Mouse (Mus musculus): Measurements from ENCODE around the gene Myh2. TPM values are rescaled to one million over a fixed set of nuclear protein-coding genes. Genes with fewer than 3 reads are reported as not detected.

Myh2 gene
- total RNA-seq, 2 experiments from 2014 or later, result not detected

GRCm38 (mm10) chr11:67235639-67236358, 65.0 kb downstream of the Myh2 start:
- ATAC-seq (replicated peaks; ENCODE audit: poor library complexity, severe bottlenecking), result no peak

- no peak for ATAC-seq (replicated peaks; ENCODE audit: poor library complexity, severe bottlenecking)
Measured at GRCm38 (mm10) chr11:67236799-67237198, 66.0 kb downstream of the Myh2 start.

- no peak for ATAC-seq (replicated peaks; ENCODE audit: poor library complexity, severe bottlenecking)
Measured at GRCm38 (mm10) chr11:67237481-67238079, 66.8 kb downstream of the Myh2 start, which contains the start of gene Myh4. Gene Myh4 (plus strand): TSS chr11:67238029.

DNA sequence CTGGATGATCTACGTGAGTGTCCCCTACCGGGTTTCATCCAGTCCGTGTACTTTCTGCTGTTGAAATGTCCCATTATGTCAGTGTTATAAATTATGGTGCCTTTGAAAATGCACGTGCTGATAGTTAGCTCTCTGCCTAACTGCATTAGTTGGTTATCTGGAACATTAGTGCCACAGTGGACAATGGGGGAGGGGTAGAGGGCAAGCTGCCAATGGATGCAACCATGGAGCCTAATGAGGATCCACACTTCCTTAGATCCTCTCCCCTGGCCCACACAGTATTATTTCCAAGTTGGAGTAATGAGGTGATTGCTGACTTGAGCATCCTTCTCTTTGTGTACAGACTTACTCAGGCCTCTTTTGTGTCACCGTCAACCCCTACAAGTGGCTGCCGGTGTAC, 70.2 kb downstream of the Myh2 start:
- no peak for ATAC-seq (replicated peaks; ENCODE audit: poor library complexity, severe bottlenecking)

Other genes with a start within 250 kb of the Myh2 start
- not detected in 2 replicates for gene Tmem238l, start 214.4 kb upstream of the Myh2 start, total RNA-seq (2014; fragmentation: Nextera tagmentation)
- not detected in 2 replicates for gene Tmem238l, start 214.4 kb upstream of the Myh2 start, total RNA-seq (2017)
- gene Tmem220, start 145.9 kb upstream of the Myh2 start, total RNA-seq (2014; fragmentation: Nextera tagmentation), result 1.5 and 2.1 TPM in 2 replicates
- gene Tmem220, start 145.9 kb upstream of the Myh2 start, total RNA-seq (2017), result 1.9 and 2.4 TPM in 2 replicates
- gene Adprm, start 118.4 kb upstream of the Myh2 start, total RNA-seq (2014; fragmentation: Nextera tagmentation), result 30.6 and 43.1 TPM in 2 replicates
- 28.5 and 35.8 TPM in 2 replicates for gene Adprm, start 118.4 kb upstream of the Myh2 start, total RNA-seq (2017)
- 13.3 and 16.2 TPM in 2 replicates for gene Sco1, start 118.4 kb upstream of the Myh2 start, total RNA-seq (2014; fragmentation: Nextera tagmentation)
- 34.2 and 37.8 TPM in 2 replicates for gene Sco1, start 118.4 kb upstream of the Myh2 start, total RNA-seq (2017)
- gene Myh3, start 92.7 kb upstream of the Myh2 start, total RNA-seq (2014; fragmentation: Nextera tagmentation), result not detected in 2 replicates
- not detected in 2 replicates for gene Myh3, start 92.7 kb upstream of the Myh2 start, total RNA-seq (2017)
- not detected in 2 replicates for gene Myh1, start 29.0 kb downstream of the Myh2 start, total RNA-seq (2014; fragmentation: Nextera tagmentation)
- gene Myh1, start 29.0 kb downstream of the Myh2 start, total RNA-seq (2017), result not detected in 2 replicates
- gene Myh4, start 67.0 kb downstream of the Myh2 start, total RNA-seq (2014; fragmentation: Nextera tagmentation), result not detected in 2 replicates
- gene Myh4, start 67.0 kb downstream of the Myh2 start, total RNA-seq (2017), result not detected in 2 replicates
- gene Myh8, start 106.1 kb downstream of the Myh2 start, total RNA-seq (2014; fragmentation: Nextera tagmentation), result not detected in 2 replicates
- not detected in 2 replicates for gene Myh8, start 106.1 kb downstream of the Myh2 start, total RNA-seq (2017)
- not detected in 2 replicates for gene Myh13, start 150.6 kb downstream of the Myh2 start, total RNA-seq (2014; fragmentation: Nextera tagmentation)
- gene Myh13, start 150.6 kb downstream of the Myh2 start, total RNA-seq (2017), result not detected in 2 replicates

All from granulocyte monocyte progenitor cell, adult 5-6 weeks (primary cell).